Mouse (Mus musculus) heart, postnatal 4 days (tissue): ENCODE measurements around the gene Ccdc190. TPM values are rescaled to one million over a fixed set of nuclear protein-coding genes. Genes with fewer than 3 reads are reported as not detected.

Source experiments
- DNase-seq: peaks from one replicate; pipeline ENCODE4 v3.0.0; 2021
- total RNA-seq, 2 experiments: library from RNA; stranded (reverse); gene quantifications; 2 replicates each; pipeline ENCODE4 v1.2.3; 2021

Gene Ccdc190
- not detected for total RNA-seq

- DNase-seq, result peak; percentile 58
Observed at GRCm38 (mm10) chr1:169928454-169928971, at the start of gene Ccdc190. Gene Ccdc190 (plus strand): TSS chr1:169928648.

GRCm38 (mm10) chr1:169879060-169879459, 49.4 kb upstream of the Ccdc190 start:
- DNase-seq, result no peak

- no peak for DNase-seq
Observed at GRCm38 (mm10) chr1:169880181-169880580, 48.3 kb upstream of the Ccdc190 start.

GRCm38 (mm10) chr1:169883081-169883565, 45.3 kb upstream of the Ccdc190 start:
- DNase-seq, result no peak

- DNase-seq, result no peak
Observed at GRCm38 (mm10) chr1:169889250-169889649, 39.2 kb upstream of the Ccdc190 start.

GRCm38 (mm10) chr1:169893976-169894375, 34.5 kb upstream of the Ccdc190 start:
- DNase-seq, result no peak

GRCm38 (mm10) chr1:169895686-169896085, 32.8 kb upstream of the Ccdc190 start:
- DNase-seq, result no peak

GRCm38 (mm10) chr1:169897916-169898315, 30.5 kb upstream of the Ccdc190 start:
- no peak for DNase-seq

- DNase-seq, result no peak
Observed at GRCm38 (mm10) chr1:169898607-169899006, 29.8 kb upstream of the Ccdc190 start.

GRCm38 (mm10) chr1:169900771-169901336, 27.6 kb upstream of the Ccdc190 start:
- DNase-seq, result peak; percentile 19

- DNase-seq, result no peak
Observed at GRCm38 (mm10) chr1:169909163-169909562, 19.3 kb upstream of the Ccdc190 start.

GRCm38 (mm10) chr1:169909659-169910058, 18.8 kb upstream of the Ccdc190 start:
- DNase-seq, result no peak

- DNase-seq, result peak; percentile 17
Observed at GRCm38 (mm10) chr1:169910751-169911150, 17.7 kb upstream of the Ccdc190 start.

- no peak for DNase-seq
Observed at GRCm38 (mm10) chr1:169911526-169911925, 16.9 kb upstream of the Ccdc190 start.

- peak; percentile 41 for DNase-seq
Observed at GRCm38 (mm10) chr1:169916659-169917058, 11.8 kb upstream of the Ccdc190 start.

- no peak for DNase-seq
Observed at GRCm38 (mm10) chr1:169917115-169917796, 11.2 kb upstream of the Ccdc190 start.

GRCm38 (mm10) chr1:169917998-169918397, 10.4 kb upstream of the Ccdc190 start:
- peak; percentile 64 for DNase-seq

GRCm38 (mm10) chr1:169919211-169919610, 9.2 kb upstream of the Ccdc190 start:
- peak; percentile 84 for DNase-seq

GRCm38 (mm10) chr1:169921710-169922211, 6.7 kb upstream of the Ccdc190 start:
- peak; percentile 41 for DNase-seq

- DNase-seq, result no peak
Observed at GRCm38 (mm10) chr1:169924567-169924966, 3.9 kb upstream of the Ccdc190 start.

GRCm38 (mm10) chr1:169927753-169928369, 587 bp upstream of the Ccdc190 start:
- no peak for DNase-seq

GRCm38 (mm10) chr1:169931698-169932097, 3.2 kb downstream of the Ccdc190 start:
- no peak for DNase-seq

GRCm38 (mm10) chr1:169932122-169932746, 3.8 kb downstream of the Ccdc190 start:
- no peak for DNase-seq
